Mouse (Mus musculus): ENCODE results near the gene March11.

Gene March11

GRCm38 (mm10) chr15:26374946-26375345, 66.1 kb downstream of the March11 start:
- no peak for DNase-seq

GRCm38 (mm10) chr15:26377355-26377754, 68.5 kb downstream of the March11 start:
- no peak for DNase-seq

DNA sequence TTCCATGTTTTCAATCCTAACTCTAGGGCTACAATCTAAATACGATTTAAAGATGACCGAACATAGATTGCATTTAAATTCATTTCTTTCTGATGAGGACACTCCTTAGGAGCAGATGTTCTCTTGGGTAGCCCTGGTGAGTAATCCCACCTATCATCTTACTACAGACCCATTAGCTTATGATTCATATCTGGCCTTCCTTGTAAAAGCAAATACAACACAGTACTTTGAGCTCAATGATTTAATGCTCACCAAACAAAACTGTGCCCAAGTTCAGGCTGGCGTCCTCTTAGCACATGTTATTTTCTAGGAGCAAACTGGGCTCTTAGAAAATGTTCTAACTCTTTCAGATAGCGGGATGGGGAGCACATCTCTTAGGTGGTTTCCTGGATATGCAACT, 70.0 kb downstream of the March11 start:
- DNase-seq = no peak

DNA sequence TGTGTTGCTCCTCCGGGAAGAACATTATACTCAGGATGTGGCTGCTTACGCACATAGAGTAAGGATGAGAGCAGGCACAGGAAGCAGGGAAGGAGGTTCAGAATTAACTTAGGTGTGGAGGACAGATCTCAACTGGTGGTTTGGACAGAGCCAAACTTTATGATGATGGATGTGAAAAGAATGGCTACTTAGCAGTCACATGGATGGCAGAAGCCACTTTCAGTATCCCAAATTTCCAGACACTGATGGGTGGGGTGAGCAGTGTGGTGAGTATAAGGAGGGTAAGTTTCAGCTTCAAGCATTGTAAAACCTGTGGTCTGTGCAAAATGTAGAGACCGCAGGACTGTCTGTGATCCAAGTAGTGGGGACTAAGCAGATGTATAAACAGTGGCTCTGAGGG, 71.0 kb downstream of the March11 start:
- DNase-seq = no peak

DNA sequence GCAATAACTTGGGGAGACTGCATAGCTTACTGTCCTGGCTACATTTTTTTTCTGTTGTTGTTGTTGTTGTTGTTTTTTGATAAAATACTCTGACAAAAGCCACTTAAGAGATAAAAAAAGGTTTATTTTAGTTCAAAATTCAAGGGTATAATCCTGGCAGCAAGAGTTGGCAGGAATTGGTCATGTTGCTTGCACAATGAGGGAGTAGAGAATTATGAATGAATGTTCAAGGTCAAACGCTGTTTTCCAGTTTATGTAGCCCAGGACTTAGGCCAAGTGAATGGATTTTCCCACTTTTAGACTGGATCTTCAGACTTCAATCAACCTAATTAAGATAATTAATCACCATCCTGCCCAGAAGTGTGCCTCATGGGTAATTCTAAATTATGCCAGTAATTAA, 72.0 kb downstream of the March11 start:
- no peak for DNase-seq

GRCm38 (mm10) chr15:26390001-26390400, 81.2 kb downstream of the March11 start:
- no peak for DNase-seq

DNA sequence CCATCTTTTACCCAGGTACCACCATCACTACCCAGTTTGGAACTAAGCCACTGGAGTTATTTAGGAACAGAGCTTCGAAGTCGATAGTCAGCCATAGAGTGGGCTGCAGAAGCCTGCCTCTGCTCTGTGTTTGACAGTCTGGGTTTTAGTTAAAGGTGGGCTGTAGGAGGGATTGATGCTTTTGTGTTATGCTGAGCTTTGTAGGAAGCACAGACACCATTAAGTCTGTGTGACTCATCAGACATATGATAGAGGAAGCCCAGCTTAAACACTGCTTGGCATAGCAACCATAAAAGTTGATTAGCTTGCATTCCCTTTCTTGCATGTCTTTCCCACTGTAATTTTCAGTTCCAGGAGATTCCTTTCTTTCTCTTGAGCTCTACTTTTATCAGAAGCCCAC, 87.7 kb downstream of the March11 start:
- DNase-seq = no peak

- DNase-seq = no peak
Measured at GRCm38 (mm10) chr15:26425284-26425683, 116.4 kb downstream of the March11 start.

DNA sequence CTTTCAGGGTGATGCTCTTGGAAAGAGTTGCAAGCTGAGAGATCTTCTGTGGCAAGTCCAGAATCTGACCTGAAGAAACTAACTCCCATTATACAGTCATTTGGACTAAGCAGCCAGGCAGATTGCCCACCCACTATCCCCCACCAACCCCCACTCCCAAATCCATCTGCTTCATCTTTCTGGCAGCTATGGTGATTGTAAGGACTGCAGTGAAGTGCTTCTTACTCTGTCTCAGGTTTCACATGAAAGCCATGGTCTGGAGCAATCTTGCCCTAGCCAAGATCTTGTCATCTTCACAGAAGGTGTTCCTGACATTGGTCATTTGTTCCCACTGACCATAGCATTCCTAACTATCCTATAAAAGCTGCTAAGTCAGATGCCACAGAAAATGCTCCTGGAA, 117.4 kb downstream of the March11 start:
- no peak for DNase-seq

- DNase-seq = no peak
Measured at GRCm38 (mm10) chr15:26430565-26430964, 121.7 kb downstream of the March11 start.

- DNase-seq = no peak
Measured at GRCm38 (mm10) chr15:26432676-26433075, 123.8 kb downstream of the March11 start.

GRCm38 (mm10) chr15:26435725-26436124, 126.9 kb downstream of the March11 start:
- DNase-seq = no peak

GRCm38 (mm10) chr15:26437113-26437512, 128.3 kb downstream of the March11 start:
- no peak for DNase-seq

Measured in kidney, adult 11 months (tissue).